Mouse (Mus musculus) small intestine, adult 2 months (tissue): ENCODE results near the gene Gm9918.

Experiments
- CTCF ChIP-seq: fragments of 200-500 bp; IDR thresholded peaks from 2 replicates; pipeline ENCODE4 v1.5.1; 2012; ENCODE audit warnings: low read depth, mild to moderate bottlenecking, control low read depth, inconsistent platforms, low read length, moderate library complexity, mixed read lengths; ENCODE audit not compliant: insufficient replicate concordance, insufficient read length; ENCODE audit errors: extremely low read depth
- POLR2A ChIP-seq: fragments of 200-500 bp; IDR thresholded peaks from 2 replicates; pipeline ENCODE4 v1.6.1; 2012; ENCODE audit warnings: low read depth, mild to moderate bottlenecking, control low read depth, inconsistent platforms, low read length, moderate library complexity

DNA sequence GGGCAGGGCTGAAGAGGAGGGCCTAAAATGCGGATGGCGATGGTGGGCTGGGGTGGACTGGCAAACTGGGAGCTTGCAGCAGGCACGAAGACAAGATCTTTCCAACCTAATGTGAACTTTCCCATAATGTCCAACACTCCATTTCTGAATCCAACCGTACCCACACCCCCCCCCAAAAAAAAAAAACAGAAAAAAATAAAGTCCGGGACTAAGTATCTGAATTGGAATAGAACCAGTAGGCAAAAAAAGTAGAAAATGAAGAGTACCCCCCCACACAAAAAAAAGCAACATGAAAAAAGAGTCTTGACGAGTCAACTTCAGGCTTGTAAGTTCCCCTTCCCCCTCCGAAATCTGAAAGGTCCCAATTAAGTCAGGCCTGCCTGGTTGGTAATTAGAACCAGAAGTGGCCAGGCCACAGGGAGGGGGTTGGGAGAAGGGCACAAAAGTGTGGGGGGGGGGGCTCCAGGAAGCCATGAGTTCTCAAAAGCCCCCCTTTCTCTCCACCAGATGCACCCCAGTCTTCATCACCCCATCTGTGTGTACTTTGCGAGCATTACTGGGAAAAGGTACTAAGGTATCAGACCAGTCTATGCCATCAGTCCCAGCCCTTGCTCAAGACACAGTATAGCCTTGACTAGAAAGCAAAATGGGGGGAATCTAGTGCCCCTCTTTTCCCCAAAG is 22.1 kb upstream of the Gm9918 start:
- no peak for TF ChIP-seq CTCF
- TF ChIP-seq POLR2A = no peak
